Mouse (Mus musculus) layer of hippocampus, adult 2 months (tissue): ENCODE measurements around the gene Syt2. TPM values are rescaled to one million over a fixed set of nuclear protein-coding genes. Genes with fewer than 3 reads are reported as not detected.

Source experiments
- DNase-seq, 2 experiments: peaks; one replicate each; pipeline ENCODE4 v3.0.0; 2022; ENCODE audit warnings: low spot score in 2 of 2
- H3K27ac ChIP-seq: fragments of 200-600 bp; 2 replicates; pipeline ENCODE4 v1.8.1; 2022
- H3K4me3 ChIP-seq: fragments of 200-600 bp; 2 replicates; pipeline ENCODE4 v1.8.1; 2022; ENCODE audit warnings: mild to moderate bottlenecking
- CTCF ChIP-seq: fragments of 200-600 bp; conservative IDR thresholded peaks from 2 replicates; pipeline ENCODE4 v1.8.1; 2022; ENCODE audit warnings: antibody characterized with exemption, mild to moderate bottlenecking, moderate library complexity
- microRNA-seq, 2 experiments: library from miRNA; unstranded; fragments of <30 nt; microRNA quantifications; one replicate each; pipeline ENCODE4 v1.2.0; 2021
- total RNA-seq, 2 experiments: library from RNA; stranded (reverse); gene quantifications; 2 replicates each; pipeline ENCODE4 v1.2.3; 2021

The Syt2 gene
- total RNA-seq, 2 experiments from 2014 or later = 17.9 to 18.6 TPM

GRCm38 (mm10) chr1:134803286-134804117 lies 157.0 kb downstream of the Syt2 start:
- TF ChIP-seq CTCF = no peak
- DNase-seq = no peak
- no peak overlapping the region for H3K4me3 ChIP-seq
- H3K27ac ChIP-seq = 0 out of 2 replicates have a peak overlapping the region, but pooled peaks have one; percentile 28

- no peak for TF ChIP-seq CTCF
- DNase-seq = no peak
- no peak overlapping the region for H3K4me3 ChIP-seq
- H3K27ac ChIP-seq = no peak overlapping the region
Observed at GRCm38 (mm10) chr1:134804373-134804772, 157.9 kb downstream of the Syt2 start.

GRCm38 (mm10) chr1:134805471-134805870 lies 159.0 kb downstream of the Syt2 start:
- no peak for DNase-seq
- no peak for TF ChIP-seq CTCF
- Histone ChIP-seq H3K4me3 (no peak overlapping the region), H3K27ac (no peak overlapping the region)

Small RNA genes within 50 kb of the gene (microRNA-seq; reads per million reads assigned to microRNA genes)
- 0 reads per million in 2 experiments for gene Gm22232

Other genes starting within 250 kb of the Syt2 start
- gene Cyb5r1, start 241.1 kb upstream of the Syt2 start, total RNA-seq = 10 to 100 TPM; 27.4 to 39.9 TPM
- 10 to 100 TPM; 53.1 to 55.2 TPM for gene Adipor1, start 231.3 kb upstream of the Syt2 start, total RNA-seq
- gene Klhl12, start 191.1 kb upstream of the Syt2 start, total RNA-seq = 10 to 100 TPM; 43.5 to 44.4 TPM
- 10 to 100 TPM; 22.3 to 23.6 TPM for gene Rabif, start 152.0 kb upstream of the Syt2 start, total RNA-seq
- not detected for gene Mgat4e, start 97.0 kb upstream of the Syt2 start, total RNA-seq
- 10 to 100 TPM; 69.1 to 72.6 TPM for gene Kdm5b, start 86.5 kb upstream of the Syt2 start, total RNA-seq